Mouse (Mus musculus): ENCODE results near the gene Ndufc2. TPM values are rescaled to one million over a fixed set of nuclear protein-coding genes. Genes with fewer than 3 reads are reported as not detected.

Gene Ndufc2
- total and polyA plus RNA-seq, 2 experiments from 2014 or later: 463 to 638 TPM

DNA sequence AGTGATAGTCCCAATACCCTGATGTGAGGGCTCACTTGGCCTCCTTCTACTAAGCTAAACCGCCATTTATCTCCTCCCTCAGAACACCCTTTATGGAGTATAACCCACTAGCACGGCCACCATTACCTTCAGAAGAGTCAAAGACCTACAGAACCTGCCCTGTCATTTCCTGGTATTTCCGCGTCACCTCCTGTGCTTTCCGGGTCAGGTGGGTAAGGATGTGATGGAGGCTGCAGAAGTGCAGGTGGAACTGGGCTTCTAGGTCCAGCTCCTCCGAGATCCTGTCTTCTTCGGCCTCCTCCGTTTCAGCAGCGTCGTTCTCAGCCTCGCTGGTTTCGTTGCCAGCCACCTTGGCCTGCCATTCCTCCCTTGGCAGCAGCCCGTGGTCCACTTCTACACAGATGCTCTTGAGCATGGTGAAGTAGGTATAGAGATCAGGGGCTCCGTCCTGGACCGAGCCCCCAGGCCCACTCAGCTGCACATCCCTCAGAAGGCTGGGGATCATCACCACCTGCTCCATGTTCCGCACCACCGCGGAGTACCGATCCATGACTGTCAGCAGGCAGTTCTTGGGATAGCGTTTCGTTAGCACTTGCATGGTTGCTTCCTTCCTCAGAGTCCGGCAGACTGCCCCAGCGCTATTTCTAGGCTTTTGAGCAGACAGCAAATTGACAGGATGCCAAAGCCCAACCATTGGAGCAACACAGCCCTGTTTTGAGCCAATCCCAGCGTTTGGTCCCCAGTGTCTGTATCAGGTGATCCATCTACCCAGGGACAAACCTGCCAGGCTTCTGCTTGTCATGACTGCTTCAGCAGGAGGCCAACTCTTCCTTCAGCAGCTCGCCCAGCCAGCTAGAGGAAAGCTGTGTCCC, 17.3 kb downstream of the Ndufc2 start, which contains the start of gene Thrsp:
Gene Thrsp, minus strand, starts transcription at position 825 of the 872 bp plus-strand sequence.
- no peak within 1 kb of the TSS for H3K9ac ChIP-seq (replicated peaks; ENCODE audit: low read length, poor library complexity, severe bottlenecking)
- no peak within 1 kb of the TSS for H3K27ac ChIP-seq (ENCODE audit: low read depth, low read length)
- 76% methylated on average over 25 of the region's 25 CpGs for WGBS
- ATAC-seq (ENCODE audit: low FRiP score) (peak; percentile 62), DNase-seq (ENCODE audit: low spot score) (peak; percentile 92)
- no peaks in the 10 kb centered on the region for H3K9me3 ChIP-seq (ENCODE audit: low read length)
- peaks cover 5% of the 10 kb centered on the region; the same call in 1 of the 2 replicates for H3K36me3 ChIP-seq (ENCODE audit: insufficient read depth, low read length)
- no peaks in the 10 kb centered on the region for H3K4me1 ChIP-seq (ENCODE audit: insufficient read depth, low read length)
- no peak within 1 kb of the TSS; the same call in 1 of the 2 replicates for H3K4me2 ChIP-seq (ENCODE audit: low read depth, low read length, poor library complexity, severe bottlenecking)
- H3K27me3 ChIP-seq (ENCODE audit: insufficient read depth, low read length): no peaks in the 10 kb centered on the region
- H3K4me3 ChIP-seq (ENCODE audit: low read depth, low read length): no peak within 1 kb of the TSS
- TF ChIP-seq CTCF (IDR thresholded peaks at IDR 0.05): no peak

DNA sequence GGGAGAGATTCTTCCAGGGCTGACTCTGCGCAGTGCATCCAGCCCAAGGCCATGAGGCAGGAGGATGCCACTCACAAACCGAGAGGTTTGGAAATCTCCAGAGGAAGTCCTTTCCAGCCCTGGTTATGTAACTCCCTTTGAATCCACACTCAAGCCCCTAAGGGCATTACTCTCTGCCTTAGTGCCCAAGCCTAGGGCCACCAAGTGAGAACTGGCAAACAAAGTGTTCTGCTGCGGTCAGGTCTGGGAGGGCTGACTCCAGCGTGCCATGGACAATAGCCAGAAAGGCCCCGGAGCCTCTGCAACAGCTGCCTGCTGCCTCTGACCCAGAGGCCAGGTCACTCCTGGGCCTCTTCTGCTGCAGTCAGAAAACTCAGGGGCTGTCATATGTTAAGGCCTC, 18.9 kb downstream of the Ndufc2 start:
- no peak overlapping the region for H3K4me3 ChIP-seq (ENCODE audit: low read depth, low read length)
- DNase-seq (ENCODE audit: low spot score) (no peak), ATAC-seq (ENCODE audit: low FRiP score) (no peak)
- H3K4me2 ChIP-seq (ENCODE audit: low read depth, low read length, poor library complexity, severe bottlenecking): no peak overlapping the region
- 71% methylated on average over 5 of the region's 5 CpGs for WGBS
- no peaks in the 10 kb centered on the region for H3K4me1 ChIP-seq (ENCODE audit: insufficient read depth, low read length)
- no peaks in the 10 kb centered on the region for H3K9me3 ChIP-seq (ENCODE audit: low read length)
- no peak overlapping the region for H3K9ac ChIP-seq (replicated peaks; ENCODE audit: low read length, poor library complexity, severe bottlenecking)
- no peaks in the 10 kb centered on the region for H3K27me3 ChIP-seq (ENCODE audit: insufficient read depth, low read length)
- no peak for TF ChIP-seq CTCF (IDR thresholded peaks at IDR 0.05)
- H3K36me3 ChIP-seq (ENCODE audit: insufficient read depth, low read length): no peaks in the 10 kb centered on the region
- H3K27ac ChIP-seq (ENCODE audit: low read depth, low read length): no peak overlapping the region

DNA sequence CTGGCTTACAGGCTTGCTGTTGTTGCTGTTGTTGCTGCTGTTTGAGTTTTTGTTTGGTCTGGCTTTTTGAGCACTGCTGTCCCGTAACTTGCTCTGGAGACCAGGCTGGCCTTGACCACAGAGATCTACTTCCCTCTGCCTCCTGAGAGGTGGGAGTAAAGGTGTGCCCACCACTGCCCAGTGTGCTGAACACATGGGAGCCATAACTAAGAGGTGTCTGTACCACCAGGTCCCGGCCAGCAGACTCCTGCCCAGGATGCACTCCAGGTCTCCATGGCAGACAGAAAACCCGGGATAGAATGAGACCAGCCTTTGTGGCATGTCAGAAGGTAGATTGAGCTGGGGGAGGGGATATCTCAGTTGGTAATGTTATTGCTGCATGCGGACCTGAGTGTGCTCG, 19.4 kb downstream of the Ndufc2 start:
- no peaks in the 10 kb centered on the region for H3K4me1 ChIP-seq (ENCODE audit: insufficient read depth, low read length)
- H3K27ac ChIP-seq (ENCODE audit: low read depth, low read length): no peak overlapping the region
- H3K27me3 ChIP-seq (ENCODE audit: insufficient read depth, low read length): no peaks in the 10 kb centered on the region
- H3K36me3 ChIP-seq (ENCODE audit: insufficient read depth, low read length): no peaks in the 10 kb centered on the region
- no peak overlapping the region for H3K4me2 ChIP-seq (ENCODE audit: low read depth, low read length, poor library complexity, severe bottlenecking)
- ATAC-seq (ENCODE audit: low FRiP score) (no peak), DNase-seq (ENCODE audit: low spot score) (no peak)
- no peak overlapping the region for H3K4me3 ChIP-seq (ENCODE audit: low read depth, low read length)
- TF ChIP-seq CTCF (IDR thresholded peaks at IDR 0.05): no peak
- H3K9ac ChIP-seq (replicated peaks; ENCODE audit: low read length, poor library complexity, severe bottlenecking): no peak overlapping the region
- H3K9me3 ChIP-seq (ENCODE audit: low read length): no peaks in the 10 kb centered on the region
- WGBS: 82% methylated on average over 5 of the region's 5 CpGs

DNA sequence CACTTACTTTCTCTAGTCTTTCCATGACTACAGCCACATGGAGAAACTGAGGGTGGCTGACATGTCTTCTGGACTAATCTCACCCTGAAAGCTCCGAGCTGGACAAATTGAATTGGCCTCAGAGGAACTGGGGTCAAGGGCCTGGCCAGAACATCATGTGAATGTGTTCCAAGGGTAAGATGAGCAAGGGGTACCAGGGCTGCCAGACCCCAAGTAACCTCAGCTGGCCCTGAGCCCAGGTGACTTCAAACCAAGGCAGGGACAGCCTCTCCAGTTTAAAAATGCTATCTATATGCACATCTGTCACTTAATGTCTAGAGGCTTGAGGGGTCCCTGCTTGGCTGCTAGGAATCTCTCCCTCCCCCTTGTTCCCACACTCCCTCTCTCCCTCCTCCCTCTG, 20.6 kb downstream of the Ndufc2 start:
- Histone ChIP-seq H3K4me1 (ENCODE audit: insufficient read depth, low read length) (no peaks in the 10 kb centered on the region), H3K4me2 (ENCODE audit: low read depth, low read length, poor library complexity, severe bottlenecking) (no peak overlapping the region), H3K27me3 (ENCODE audit: insufficient read depth, low read length) (no peaks in the 10 kb centered on the region), H3K4me3 (ENCODE audit: low read depth, low read length) (no peak overlapping the region), H3K36me3 (ENCODE audit: insufficient read depth, low read length) (no peaks in the 10 kb centered on the region), H3K9me3 (ENCODE audit: low read length) (no peaks in the 10 kb centered on the region), H3K9ac (replicated peaks; ENCODE audit: low read length, poor library complexity, severe bottlenecking) (no peak overlapping the region), H3K27ac (ENCODE audit: low read depth, low read length) (no peak overlapping the region)
- ATAC-seq (ENCODE audit: low FRiP score) (no peak), DNase-seq (ENCODE audit: low spot score) (no peak)
- no peak for TF ChIP-seq CTCF (IDR thresholded peaks at IDR 0.05)
- WGBS: 61% methylated on average over 1 of the region's 1 CpGs

DNA sequence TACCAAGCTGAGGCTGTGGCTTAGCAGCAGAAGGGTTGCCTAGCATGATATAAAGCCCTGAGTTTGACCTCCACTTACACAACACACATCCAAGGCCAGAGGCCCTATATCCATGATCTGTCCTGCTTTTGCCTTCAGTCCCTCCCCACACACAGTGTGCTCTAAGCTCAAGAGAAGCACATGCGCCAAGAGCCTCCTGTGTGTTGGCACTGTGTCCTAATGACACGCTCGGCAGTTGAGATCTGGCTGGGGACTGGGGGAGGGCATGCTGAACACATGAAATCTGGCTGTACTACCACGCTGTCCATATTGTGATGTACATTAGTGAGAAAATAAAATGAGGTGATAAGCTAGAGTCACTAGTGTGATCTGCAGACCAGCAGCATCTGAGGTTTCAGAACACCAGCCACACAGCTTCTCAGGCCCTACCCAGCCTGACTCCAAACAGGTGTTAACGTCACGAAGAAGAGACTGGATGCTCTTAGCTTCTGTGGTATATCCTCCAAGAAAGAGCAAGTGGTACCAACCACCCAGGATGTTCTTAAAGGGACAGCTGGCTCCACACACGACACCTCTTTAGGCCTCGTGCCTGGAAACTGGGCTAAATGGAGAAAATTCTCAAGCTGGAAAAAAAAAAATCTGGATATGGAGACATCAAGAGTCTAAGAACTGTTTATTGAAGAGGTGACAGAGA, 21.3 kb downstream of the Ndufc2 start:
- H3K4me3 ChIP-seq (ENCODE audit: low read depth, low read length): no peak overlapping the region
- TF ChIP-seq CTCF (IDR thresholded peaks at IDR 0.05): no peak
- H3K27ac ChIP-seq (ENCODE audit: low read depth, low read length): no peak overlapping the region
- H3K4me1 ChIP-seq (ENCODE audit: insufficient read depth, low read length): no peaks in the 10 kb centered on the region
- no peaks in the 10 kb centered on the region for H3K9me3 ChIP-seq (ENCODE audit: low read length)
- ATAC-seq (ENCODE audit: low FRiP score) (no peak), DNase-seq (ENCODE audit: low spot score) (peak; percentile 73)
- WGBS: 81% methylated on average over 8 of the region's 8 CpGs
- no peaks in the 10 kb centered on the region for H3K27me3 ChIP-seq (ENCODE audit: insufficient read depth, low read length)
- no peaks in the 10 kb centered on the region for H3K36me3 ChIP-seq (ENCODE audit: insufficient read depth, low read length)
- no peak overlapping the region for H3K4me2 ChIP-seq (ENCODE audit: low read depth, low read length, poor library complexity, severe bottlenecking)
- H3K9ac ChIP-seq (replicated peaks; ENCODE audit: low read length, poor library complexity, severe bottlenecking): no peak overlapping the region

DNA sequence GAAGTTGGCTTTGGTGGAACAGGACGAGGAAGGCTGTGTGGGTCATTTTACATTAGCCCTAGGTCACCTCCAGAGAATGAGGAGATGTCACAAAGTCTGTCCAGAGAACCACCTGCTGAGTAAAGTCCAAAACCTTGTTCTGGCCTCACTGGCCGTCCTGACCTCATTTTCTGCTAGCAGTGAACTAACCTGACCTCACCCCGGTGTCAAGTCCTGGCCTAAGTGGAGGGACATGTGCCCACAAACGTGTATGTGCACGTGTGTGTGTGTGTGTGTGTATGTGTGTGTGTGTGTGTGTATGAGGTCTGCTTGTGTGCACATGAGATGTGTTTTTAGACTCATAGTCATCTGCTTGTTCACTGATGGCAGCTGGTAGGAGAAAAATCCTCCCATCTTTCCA, 24.0 kb downstream of the Ndufc2 start:
- H3K4me1 ChIP-seq (ENCODE audit: insufficient read depth, low read length): no peaks in the 10 kb centered on the region
- H3K4me2 ChIP-seq (ENCODE audit: low read depth, low read length, poor library complexity, severe bottlenecking): no peak overlapping the region
- H3K9ac ChIP-seq (replicated peaks; ENCODE audit: low read length, poor library complexity, severe bottlenecking): no peak overlapping the region
- ATAC-seq (ENCODE audit: low FRiP score) (no peak), DNase-seq (ENCODE audit: low spot score) (no peak)
- no peak for TF ChIP-seq CTCF (IDR thresholded peaks at IDR 0.05)
- H3K9me3 ChIP-seq (ENCODE audit: low read length): no peaks in the 10 kb centered on the region
- no peaks in the 10 kb centered on the region for H3K27me3 ChIP-seq (ENCODE audit: insufficient read depth, low read length)
- H3K36me3 ChIP-seq (ENCODE audit: insufficient read depth, low read length): no peaks in the 10 kb centered on the region
- 61% methylated on average over 5 of the region's 5 CpGs for WGBS
- H3K27ac ChIP-seq (ENCODE audit: low read depth, low read length): no peak overlapping the region
- no peak overlapping the region for H3K4me3 ChIP-seq (ENCODE audit: low read depth, low read length)

Data from midbrain, postnatal 0 days (tissue).